Mouse (Mus musculus) kidney, postnatal 14 days (tissue): ENCODE results near the gene Tenm4.

Source experiments
- DNase-seq: peaks from one replicate; pipeline ENCODE4 v3.0.0; 2022; ENCODE audit warnings: mixed read lengths

Tenm4 gene

DNA sequence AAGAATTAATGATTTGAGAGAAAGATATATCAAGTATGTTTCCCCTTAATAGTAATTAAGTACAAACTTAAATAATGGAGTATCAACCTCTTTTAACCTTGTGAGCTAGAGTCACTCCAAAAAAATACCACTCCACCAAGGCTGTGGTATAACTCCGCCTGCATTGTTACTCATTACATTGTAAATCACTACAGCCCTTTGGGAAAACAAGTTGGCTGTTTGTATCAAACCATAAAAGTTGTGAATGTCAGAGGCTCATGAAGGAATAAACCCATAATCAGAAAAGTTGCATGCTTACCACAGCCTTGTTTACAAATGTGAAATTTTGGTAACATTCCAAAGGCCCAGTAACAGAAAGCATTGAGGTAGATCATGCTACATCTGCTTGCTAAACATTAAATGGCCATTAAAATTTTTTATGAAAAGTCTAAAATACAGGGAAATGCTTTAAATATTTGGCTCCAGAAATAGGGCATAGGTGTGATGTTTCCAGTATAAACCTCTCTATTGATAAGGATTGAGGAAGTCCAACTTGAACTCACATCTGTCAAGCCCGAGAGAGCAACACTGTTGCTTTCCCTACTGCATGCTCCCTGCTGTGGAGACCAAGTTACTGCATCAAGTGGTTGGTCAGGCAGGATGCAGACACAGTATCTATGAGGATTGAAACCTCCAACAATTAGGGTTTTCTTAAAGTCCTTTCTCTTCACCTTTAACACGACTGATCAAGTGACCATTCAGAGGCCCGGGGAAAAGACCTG is 582.5 kb downstream of the Tenm4 start:
- DNase-seq, result no peak

DNA sequence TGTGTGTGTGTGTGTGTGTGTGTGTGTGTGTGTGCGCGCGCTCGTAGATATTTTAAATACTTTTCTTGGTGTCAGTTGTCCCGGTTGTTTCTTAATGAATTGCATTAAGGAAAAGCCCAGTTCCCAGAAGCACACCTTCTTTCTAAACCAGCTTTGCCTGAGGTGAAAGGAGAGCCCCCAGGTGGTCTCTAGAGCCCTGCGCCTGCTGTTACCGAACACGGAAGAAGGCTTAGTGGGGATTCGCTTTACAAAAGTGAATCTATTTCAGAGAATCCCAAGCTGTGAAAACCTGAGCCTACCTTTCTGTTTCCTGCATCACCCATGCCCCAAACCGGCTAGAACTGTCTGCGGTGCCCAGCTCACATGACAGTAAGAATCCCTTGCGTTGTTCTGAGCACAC is 583.1 kb downstream of the Tenm4 start:
- DNase-seq, result no peak

DNA sequence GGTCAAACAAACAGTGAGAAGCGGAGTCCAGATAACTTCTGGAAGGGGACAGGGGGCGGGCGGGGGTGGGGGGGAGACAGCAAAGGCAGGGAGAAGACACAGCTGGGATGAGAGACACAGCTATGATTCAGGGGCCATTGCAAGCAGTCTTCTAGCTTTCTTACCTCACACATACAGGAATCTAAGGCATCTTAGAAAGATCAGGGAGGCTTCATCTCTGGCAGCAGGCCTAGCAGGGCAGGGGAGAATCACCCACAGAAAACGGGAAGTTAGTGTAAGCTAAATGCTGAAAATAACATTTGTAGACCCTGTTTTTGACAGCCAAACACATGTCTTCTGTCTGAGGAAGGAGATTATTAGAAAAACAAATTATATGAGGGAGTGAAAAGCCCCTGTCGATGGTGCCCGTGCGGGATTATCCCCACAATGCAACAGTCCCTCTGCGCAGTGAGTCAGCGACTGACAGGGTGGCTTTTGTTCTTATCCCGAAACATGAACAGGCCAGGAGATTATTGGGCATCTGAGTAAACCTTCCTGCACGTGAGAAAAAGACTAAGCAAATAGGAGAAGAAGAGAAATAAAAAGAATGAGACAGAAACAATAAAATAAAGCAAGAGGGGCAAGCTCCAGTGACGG is 584.5 kb downstream of the Tenm4 start:
- DNase-seq, result no peak

DNA sequence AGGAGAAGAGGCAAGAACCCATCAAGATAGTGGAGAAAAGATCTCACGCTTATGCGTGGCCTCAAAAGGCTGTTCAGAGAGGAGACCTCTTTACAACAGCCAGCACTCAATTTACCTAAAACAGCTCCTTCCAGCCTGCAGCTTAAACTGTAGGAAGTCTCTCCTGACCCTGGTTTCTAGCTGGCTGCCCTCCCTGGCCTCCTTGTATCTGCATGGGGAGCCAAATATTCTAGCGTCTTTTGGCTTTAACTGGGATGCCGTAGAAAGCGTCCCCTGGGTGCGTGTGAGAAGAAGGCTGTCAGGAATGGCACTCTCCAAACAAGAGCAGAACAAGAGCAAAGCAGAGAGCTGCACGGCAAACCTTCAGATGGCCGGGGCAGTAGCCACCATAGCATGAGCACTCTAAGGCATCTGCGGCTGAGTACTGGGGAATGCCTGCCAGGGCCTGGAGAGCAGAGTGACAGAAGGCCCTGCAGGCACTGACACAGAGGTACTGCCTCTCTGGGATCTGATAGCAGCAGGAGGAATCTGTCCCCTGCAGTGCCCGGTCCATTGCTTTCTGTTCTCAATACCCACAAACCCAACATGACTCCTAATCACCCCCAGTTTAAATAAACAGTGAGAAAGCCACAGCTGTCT is 585.2 kb downstream of the Tenm4 start:
- peak; percentile 49 for DNase-seq

DNA sequence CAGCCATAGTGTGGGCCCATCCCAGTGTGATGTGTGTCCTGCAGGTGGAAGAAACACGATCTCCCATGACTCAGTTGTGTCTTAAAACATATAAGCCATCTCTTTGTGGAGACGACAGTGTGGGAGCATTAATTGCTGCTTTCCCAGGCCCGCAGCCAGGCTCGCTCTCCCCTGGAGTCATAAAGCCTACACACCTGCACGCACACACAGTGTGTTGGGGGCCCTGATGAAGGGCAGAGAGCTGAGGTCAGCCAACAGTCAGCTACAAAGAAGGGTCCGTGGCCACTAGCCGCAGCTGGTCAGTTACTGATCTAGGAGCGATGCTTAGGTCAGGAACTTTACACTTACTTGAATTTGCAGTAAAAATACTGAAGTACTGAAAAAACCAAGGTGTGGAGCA is 586.0 kb downstream of the Tenm4 start:
- DNase-seq, result no peak

DNA sequence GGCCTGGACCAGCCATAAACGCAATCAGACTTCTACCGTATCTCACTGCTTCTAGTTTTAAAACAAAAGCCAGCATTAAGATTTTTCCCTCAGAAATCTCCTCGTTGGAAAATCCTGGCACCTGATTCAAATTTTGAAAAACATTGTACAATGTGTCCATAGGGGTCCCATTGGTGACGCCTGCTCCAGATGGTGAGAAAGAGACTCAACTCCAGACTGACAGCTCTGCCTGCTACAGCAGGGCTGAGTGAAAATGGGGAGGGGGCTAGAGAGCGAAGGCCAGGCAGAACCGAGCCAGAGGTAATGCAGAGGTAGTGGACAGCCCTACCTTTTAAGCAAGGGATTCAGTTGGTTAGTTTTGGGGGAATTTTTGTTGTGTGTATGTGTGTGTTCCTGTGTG is 589.2 kb downstream of the Tenm4 start:
- no peak for DNase-seq

DNA sequence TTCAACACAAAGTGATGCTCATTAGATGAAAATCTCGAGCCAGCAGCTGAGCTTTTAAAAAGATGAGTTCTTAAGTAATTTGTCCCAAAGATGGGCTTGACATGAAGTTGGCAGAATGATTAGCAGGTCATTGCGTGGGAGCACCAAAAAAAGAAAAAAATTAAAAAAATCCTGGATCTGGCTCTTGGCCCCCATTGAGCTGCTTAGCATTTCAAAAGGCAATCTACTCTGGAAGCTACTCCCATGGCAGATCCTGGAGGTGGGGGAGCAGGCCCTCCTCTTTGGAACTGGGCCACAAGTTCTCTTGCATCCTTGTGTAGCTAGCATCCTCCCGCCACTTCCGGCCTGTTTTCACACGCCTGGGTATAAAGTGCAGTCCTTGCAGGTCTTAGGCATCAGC is 590.1 kb downstream of the Tenm4 start:
- DNase-seq, result no peak

DNA sequence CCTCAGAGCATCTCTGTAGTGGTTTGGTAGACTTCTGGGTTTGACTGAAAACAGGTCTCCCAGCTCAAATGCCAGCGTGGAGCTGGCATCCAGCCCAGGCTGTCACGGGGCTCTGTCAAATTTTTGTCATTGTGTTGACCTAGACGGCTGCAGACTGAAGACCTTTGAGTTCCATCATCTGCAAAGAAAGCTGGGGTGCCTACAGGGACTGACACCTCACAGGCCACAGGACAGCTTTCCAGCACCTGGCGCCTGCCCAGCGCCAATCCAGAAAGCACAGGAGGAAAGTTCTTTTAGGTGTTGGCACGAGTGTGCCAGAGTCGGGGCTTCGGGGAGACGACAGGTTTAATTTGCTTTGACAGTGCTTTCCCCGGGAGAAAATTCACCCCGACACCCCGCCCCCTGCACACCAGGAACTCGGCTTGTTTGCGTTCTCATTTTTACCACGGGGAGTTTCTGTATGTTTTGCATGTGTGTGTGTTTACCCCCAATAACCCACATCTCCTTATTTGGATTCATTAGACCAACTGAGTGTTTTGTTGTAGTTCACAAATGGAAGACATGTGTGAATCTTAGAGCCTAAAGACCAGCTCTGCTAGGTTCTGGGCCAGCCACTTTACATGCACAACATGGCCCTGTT is 594.4 kb downstream of the Tenm4 start:
- peak; percentile 43 for DNase-seq

DNA sequence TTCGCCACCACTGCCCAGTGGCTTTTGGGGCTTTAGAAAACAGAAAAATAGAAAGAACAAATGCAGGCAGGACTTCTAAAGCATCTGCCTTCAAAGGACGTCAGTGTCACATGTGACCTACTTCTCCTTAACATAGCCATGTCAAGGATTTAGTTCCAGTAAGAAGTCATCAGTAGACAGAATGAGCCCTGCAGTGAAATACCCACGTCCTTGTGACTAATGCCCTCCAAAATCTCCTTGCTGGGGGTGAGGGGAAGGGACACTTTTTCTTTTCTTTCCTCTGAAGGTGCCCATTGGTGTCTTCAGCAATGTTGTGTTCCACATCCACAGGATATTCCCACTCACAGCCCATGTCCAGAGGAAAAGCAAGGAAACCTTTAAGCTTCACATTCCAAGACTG is 596.0 kb downstream of the Tenm4 start:
- no peak for DNase-seq

DNA sequence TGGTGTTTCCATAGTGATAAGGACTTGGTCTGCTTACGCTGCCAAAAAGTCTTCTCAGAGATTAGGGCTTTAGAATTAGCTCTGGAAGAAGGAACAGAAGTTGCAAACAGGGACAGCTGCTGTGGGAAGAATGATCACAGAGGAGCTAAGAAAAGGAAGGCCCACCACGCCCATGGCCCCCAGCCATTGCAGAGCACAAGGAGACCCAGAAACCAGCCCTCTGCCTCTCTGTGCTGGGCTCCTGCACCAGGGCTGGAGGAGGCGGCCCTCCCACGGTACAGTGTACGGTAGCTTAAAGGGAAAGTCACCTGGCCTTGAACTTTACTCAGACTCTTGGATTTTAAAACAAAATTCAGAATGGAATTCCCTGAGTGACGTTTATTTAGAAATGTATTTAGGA is 597.7 kb downstream of the Tenm4 start:
- no peak for DNase-seq

DNA sequence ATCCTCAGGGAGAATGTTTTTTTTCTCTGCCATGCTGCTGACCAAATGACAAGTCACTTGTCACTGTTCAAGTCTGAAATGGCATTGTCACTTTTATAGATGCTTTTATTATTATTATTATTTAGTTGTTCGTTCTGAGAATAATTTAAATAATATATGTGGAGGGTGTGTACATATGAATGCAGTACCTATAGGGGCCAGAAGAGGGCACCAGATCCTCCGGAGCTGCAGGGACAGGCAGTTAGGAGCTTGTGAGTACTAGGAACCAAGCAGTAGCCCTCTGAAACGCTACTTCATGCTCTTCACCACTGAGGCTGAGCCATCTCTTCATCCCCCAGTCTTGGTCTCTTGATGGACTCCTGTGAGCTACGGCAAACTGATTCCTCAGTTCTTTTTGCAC is 598.7 kb downstream of the Tenm4 start:
- DNase-seq, result no peak

DNA sequence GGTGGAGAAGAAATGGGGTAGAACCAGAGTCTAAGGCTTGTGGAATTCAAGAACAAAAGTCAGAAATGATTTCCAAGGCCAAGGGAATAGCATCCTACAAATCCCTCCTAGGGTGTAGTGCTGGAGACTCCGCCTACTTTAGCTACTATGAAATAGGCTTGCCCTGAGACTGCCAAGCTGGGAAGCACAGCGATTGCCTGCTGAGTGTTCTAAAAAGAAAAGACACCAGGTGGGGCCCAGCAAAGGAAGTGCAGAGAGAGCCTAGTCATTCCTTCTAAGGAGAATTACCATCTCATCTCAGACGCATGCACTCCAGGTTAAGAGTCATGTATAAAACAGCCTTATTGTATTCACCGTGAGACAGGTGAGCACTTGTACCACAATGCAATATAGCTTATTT is 601.9 kb downstream of the Tenm4 start:
- DNase-seq, result no peak

DNA sequence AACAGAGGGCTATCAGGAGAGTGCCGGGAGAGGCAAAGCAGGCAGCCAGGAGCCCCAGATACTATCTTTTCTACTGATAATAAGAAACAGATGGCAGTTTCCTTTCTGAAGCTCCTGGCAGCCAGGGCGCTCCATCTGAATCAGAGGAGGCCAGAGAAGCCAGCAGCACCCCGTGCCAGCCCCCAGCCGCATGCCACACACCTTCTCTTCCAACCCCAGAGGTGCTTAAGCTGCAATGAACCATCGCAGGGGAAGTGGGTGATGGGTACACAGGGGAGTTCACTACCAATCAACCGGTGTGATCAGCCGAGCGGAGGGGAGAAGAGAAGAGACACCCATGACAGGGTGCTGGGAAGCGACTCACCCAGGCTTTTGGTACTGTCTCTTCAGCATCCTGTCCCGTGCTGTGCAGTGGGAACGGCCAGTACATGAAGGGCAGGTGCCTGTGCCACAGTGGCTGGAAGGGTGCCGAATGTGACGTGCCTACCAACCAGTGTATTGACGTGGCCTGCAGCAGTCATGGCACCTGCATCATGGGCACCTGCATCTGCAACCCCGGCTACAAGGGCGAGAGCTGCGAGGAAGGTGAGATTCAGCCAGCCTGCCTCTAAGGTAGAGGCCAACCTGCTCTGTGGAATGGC is 602.7 kb downstream of the Tenm4 start:
- DNase-seq, result no peak

DNA sequence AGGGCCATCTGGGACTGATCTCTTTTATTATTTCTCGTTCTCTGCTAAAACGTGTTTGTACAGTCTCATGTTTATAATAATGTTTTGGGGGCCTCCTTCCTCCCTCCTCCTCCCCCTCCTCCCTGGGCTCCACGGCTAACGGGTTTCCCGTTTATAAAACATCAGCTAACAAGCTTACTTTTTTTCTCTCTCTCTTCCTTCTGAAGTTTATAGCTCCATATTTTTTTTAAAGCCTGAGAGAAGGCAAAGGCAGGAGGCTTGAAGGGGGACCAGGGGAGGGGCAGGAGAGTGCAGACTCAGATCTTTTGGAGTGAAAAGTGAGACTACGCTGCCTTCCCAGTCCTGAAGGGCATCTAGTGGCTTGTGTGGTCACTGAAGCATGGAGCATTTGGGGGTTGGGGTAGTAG is 604.0 kb downstream of the Tenm4 start:
- DNase-seq, result peak; percentile 50

DNA sequence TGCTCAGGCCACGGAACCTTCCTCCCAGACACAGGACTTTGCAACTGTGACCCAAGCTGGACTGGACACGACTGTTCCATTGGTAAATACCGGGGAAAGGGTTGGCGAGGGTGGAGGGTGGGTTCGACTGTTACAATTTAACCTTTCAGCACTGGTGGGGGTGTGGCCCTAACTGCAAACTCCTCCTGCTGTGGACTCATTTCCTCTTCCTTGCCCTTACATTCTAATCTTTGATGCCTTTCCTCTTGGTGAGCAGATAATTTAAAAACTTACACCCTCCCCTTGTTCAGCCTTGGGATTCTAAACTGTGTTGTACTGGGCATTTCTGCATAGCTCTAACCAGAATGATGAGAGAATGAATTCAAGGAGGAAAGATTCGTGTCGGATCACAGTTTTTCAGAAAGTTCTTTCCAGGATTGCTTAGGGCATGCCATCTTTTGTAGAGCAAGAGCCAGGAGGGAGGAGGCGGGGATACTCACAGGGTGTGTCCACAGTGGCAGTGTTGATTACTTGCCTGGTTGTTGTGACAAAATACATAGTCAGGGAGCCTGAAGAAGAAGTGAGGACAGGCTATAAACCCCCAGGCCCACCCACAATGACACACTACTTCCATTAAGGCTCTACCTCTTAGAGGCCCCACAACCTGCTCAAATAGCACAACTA is 607.0 kb downstream of the Tenm4 start:
- DNase-seq, result no peak

DNA sequence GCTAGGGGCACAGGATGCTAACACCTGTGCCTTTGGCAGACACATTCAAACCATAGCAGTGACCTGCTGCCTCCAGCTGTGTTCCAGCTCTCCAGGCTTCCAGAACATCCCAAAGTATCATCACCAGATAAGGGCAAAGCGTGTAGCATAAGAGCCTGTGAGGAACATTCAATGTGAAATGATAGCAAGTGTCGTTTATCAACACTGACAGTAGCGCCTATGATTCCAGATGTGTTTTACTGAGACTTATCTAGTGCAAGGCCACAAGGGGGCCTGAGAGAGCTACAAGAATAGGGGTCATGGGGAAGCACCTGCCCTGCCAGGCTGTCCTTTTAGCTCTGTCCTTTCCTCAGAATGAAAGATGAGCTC is 607.5 kb downstream of the Tenm4 start:
- no peak for DNase-seq

DNA sequence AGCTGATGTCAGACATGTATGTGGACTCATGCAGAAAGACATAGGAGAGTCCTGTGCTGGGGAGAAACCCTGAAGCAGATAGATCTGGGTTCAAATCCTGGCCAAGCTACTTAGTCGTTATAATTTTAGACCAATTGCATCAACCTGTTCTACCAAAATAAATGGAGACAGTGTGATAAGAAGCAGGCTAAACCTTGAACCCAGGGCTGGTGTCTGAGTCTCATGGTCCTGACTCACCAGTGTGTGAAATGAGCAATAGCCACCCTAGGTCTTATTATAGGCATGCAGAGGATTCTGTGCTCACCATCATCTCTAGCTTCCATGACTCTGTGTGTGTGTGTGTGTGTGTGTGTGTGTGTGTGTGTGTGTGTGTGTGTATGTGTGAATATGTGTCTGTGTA is 609.5 kb downstream of the Tenm4 start:
- no peak for DNase-seq

DNA sequence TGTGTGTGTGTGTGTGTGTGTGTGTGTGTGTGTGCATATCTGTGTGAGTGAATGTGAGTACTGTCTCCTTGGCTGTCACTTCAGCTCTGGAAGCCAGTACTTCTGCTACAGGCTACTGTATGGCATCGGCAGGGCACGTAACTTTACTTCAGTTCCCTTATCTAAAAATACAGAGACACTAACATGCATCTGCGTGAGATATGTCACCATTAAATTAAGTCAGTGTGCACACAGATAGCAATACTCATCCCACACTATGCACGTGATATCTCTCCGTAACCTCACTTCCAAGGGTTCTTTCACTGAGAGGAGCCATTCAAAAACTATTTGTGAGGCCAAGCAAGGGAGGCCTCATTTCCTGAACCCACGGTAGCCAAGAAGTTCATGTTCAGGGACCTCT is 610.0 kb downstream of the Tenm4 start:
- no peak for DNase-seq

DNA sequence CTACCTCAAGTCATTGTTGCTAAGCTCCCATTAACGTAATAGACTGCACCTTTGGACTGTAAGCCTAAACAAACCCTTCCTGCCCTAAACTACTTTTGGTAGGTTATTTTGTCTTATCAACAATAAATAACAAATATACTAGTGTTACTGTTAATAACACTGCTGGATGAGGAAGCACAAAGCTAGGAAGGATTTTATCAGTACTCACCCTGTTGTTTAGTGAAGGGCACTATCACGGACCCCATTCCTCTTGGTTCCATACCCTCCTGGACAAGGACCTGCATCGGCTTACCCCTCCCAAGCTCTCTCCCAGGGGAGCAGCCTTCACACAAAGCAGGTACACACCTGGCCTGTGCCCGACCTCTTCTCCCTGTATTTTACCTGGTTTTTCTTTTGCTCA is 611.6 kb downstream of the Tenm4 start:
- DNase-seq, result no peak

DNA sequence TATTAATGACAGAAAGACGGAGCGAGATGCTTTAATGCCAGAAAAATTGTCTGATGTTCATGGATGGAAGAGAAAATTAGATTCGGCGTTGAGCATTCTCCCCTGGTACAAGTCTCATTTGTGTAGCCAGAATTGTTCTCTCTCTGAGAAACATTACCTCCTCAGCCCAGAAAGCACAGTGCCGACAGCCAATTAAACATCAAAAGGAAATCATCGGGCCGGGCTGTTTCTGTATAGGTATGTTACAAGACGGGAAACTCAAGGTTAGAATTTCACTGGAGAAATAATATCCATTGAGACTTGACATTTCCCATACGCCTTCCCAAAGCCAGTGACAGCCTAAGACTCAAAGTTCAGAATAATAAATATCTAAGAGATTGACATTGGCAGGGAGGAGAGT is 614.8 kb downstream of the Tenm4 start:
- DNase-seq, result no peak

DNA sequence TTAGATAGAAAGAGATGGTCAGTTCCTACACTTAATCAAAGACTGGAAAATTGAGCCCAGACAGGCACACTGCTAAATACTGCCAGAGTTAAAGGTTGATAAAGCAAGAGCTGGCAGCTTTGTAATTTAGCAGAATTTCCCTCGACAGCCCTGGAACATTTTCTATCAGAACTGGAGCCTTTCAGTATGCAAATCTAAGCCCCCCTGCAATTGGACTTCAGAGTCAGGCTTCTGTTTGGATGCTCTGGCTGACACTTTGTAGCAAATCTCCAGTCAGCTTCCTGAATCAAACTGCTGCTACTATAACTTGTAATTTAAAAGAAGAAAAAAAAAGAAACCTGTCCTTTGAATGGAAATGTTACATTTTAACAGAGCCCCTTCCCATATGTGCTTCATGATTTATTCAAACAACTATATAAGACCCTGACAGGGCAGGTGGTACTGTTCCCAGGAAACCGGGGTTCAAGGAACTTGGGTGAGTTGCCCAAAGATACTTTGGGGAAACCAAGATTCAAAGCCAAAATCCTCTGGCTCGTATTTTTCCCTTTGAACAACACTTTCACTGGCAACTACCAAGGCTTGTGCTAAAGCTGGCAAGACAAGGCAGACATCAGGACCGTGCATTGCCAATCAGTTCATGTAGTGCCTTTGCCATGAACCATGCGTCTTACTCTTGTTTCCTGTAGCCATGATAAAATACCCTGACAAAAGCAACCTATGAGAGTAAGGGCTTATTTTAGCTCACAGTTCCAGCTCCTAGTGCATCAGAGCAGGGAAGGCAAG is 615.4 kb downstream of the Tenm4 start:
- DNase-seq, result no peak

DNA sequence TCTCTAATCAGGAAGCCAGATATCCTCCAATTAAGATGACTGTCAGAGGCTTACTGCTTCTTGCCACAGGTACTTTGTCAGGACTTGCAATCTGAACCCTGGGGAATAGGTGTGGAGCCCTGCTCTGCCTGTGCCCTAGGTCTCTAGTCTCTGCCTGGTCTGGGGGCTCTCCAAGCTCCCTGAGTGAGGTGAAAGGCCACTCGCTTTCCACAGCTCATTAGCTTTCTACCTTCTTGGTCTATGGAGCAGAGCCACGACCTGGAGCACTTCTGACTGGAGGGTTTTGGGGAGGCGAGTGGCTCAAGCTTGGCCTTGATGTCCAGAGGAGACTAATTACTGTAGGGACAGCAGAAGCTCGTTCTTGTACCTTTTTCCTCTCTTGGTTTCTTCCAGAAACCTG is 617.1 kb downstream of the Tenm4 start:
- DNase-seq, result no peak
